Mouse (Mus musculus) v-Abl transformed pro-B cells (cell line): ENCODE results near the gene Rbfox1.

Experiments used
- in situ Hi-C, 2 experiments: fragments of 400-800 bp; cut with MboI; formaldehyde crosslinking; loops; one replicate each; pipeline ENCODE4 v1.15.1; 2025; ENCODE audit not compliant: unreplicated experiment in 2 of 2

Gene Rbfox1

DNA sequence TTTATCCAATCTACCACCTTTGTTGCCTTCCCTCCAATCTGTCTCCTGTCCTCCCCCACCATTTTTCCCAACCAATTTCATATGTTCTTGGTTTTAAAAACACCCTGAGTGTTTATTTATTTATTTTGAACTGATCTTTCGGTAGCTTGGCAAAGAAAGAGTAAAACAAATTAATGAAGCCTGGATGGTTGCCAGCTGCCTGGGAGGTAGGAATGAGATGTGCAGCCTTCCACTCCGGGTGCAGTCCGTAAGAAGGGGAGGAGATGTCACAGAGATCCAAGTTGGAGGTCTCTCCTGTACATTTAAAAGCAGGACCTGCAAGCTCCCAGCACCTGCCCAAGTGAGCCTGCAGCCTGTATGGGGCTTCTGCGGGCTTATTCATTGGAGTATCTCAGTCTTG is 899.9 kb downstream of the Rbfox1 start:
- in situ Hi-C loops, result no loop called here

DNA sequence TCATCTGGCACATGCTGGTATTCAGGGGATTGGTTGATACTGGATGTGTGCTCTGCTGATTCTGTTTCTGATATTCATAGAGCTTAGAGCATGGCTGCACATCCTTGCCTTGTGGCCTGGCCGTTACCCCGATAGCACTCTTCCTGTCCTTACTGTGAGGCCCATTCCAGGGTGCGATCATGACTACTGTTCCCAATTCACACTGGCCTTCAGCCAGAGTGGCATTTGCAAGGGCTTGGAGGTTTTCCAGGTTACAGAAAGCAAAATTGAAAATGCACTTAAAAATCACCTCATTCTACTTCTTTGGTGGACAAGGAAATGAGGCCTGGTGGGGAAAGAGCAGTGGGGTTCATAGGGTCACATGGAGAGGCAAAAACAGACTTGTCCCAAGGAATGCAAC is 906.1 kb downstream of the Rbfox1 start:
- in situ Hi-C loops, result no loop called here

- in situ Hi-C loops, result no loop called here
These were observed 906.5 kb downstream of the Rbfox1 start for GRCm38 (mm10) chr16:6791655-6792054.

GRCm38 (mm10) chr16:6806246-6806645 is 921.1 kb downstream of the Rbfox1 start:
- in situ Hi-C loops, result no loop called here

DNA sequence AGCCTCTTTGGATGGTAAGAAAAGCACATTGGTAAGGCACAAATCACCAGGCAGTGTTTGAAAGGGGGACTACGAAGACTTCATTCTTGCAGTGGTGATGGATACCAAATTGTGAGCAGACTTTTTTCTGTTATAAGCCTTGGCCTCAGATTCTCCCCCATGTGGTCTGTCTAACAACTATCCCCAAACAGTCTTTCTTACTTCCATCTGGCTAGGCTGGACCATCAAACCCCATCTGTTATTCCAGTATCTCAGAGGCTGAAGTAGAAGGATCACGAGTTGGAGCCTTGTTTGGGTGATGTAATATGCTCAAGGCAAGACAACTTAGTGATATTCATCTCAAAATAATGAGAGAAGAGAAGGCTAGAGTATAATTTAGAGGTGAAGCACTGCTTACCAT is 922.7 kb downstream of the Rbfox1 start:
- in situ Hi-C loops, result no loop called here

DNA sequence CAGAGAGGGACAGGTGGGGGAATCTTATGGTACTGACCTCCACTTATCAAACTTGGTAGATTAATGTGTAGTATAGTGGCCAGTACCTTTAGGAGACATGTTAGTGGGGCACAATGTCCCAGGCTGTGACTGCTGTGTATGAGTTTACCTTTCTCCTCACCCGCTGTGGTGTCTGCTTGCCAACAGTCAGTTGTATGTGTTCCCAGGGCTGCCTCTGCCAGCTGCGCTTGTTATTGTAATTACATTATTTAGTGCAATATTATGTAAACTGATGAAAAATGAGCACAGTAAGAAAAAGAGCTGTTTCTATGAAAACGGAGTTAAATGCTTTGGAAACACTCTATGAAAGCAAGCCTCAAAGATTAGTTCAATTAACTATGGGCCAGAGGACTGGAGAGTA is 928.7 kb downstream of the Rbfox1 start:
- in situ Hi-C loops, result no loop called here

DNA sequence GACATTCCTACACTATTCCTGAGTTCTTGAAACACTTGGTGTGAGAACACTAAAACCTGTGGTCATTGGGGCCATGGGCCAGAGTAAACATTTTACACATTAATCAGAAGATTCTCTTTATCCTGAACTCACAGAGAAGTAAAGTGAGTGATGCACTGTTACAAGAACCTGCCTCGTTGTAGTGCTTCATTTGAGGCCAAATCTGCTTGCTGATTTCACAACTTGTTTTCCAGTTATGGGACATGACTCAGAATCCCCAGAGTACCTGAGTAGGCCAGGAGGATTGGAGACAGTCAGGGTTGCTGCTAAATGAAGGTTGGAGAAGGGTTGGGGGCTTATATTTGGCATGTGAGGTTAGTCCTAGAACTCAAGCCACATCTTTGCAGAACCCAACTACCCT is 936.6 kb downstream of the Rbfox1 start:
- in situ Hi-C loops, result no loop called here

DNA sequence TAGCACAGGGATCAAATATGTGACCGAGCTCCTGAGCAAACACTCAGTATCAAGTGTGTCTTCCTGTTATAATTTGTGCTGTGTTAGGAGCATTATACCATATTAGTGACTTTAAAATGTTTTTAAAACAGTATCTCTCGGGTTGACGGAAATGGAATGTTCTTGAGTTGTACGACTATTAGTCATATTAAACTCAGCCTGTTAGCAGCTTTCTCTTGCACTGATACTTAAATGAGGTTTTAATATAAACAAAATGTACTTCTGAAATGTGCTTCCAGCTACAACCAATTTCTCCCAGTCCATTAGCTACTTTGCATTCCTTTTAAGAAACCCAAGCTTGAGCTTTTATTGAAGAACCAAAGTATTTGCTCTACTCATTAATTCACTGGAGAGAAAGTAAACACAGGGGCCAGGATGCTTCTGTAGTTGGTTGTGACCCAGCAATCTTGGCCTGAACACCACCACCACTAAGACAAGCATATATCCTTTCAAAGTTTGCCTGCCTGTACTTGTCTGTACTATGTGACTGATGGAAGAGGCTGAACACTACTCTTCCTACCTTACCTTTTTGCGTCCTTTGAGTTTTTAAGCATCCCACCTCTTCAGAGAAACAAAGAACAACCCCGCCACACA is 944.9 kb downstream of the Rbfox1 start:
- in situ Hi-C loops, result loop anchor here (5.0 kb wide), 1 partner anchor 333 kb away; no protein-coding TSS in a partner anchor

GRCm38 (mm10) chr16:6833486-6833885 is 948.3 kb downstream of the Rbfox1 start:
- in situ Hi-C loops, result loop anchor here (5.0 kb wide), 1 partner anchor 336 kb away; no protein-coding TSS in a partner anchor

GRCm38 (mm10) chr16:6835051-6835450 is 949.9 kb downstream of the Rbfox1 start:
- in situ Hi-C loops, result no loop called here

DNA sequence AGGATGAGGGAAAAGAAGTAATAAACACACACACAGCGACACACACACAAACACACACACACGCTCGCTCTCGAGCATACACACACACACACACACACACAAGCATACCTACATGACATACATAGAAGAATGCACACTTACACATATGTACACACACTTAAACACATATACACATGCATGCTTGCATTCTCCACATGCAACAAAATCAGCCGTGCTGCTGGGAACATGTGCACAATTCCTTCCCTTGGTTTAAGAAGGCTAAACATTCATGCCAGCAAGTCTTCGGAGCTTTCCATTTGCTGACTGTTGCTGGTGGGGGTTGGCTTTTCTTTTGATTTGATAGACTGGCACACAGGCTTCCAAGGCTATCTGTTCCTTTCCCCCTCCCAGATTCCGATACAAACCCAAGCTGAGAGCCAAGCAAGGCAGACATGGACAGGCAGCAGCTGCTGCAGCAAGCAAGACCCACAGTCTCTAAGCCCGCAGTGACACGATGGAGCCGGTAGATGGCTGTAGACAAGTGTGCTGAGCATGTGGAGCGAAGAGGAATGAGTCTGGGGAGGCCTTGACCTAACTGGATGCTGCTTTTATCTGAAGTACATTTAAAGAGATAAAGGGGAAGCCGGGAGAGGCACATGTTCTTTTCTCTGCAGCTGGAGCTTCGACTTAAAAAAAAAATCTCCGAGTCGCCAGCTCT is 954.3 kb downstream of the Rbfox1 start:
- in situ Hi-C loops, result no loop called here

DNA sequence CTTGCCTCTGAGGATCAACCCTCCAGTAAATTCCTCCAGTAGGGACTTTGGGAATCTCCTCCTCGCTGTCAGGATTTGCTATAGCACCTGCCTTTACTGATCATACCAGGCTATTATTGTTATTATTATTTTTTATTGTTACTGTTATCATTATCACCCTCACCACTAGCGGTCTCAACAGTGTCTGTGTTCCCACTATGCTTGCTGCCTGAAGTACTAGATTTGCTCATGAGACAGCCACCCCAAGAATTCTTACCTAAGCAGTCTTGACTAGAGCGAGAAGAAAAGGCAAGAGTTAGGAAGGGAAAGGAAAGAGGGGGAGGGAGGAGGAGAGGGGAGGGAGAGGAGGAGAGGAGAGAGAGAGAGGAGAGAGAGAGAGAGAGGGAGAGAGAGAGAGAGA is 954.9 kb downstream of the Rbfox1 start:
- in situ Hi-C loops, result no loop called here

DNA sequence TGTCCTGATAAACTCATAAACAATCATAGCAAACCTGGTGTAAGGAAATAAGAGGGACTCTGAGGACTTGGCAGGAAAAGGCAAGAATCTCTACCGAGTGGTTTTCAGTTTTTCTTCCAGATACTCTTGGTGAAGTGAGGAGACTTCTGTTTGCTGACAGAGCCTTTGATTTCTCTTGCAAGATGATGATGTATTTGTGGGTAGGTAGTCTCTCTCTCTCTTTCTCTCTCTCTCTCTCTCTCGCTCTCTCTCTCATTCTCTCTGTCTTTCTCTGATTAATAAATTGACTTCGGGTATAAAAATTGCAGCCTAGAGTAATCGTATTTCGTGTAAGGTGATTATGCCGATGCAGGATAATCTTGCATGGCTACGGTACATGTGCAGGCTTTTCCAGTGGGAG is 955.3 kb downstream of the Rbfox1 start:
- in situ Hi-C loops, result no loop called here

DNA sequence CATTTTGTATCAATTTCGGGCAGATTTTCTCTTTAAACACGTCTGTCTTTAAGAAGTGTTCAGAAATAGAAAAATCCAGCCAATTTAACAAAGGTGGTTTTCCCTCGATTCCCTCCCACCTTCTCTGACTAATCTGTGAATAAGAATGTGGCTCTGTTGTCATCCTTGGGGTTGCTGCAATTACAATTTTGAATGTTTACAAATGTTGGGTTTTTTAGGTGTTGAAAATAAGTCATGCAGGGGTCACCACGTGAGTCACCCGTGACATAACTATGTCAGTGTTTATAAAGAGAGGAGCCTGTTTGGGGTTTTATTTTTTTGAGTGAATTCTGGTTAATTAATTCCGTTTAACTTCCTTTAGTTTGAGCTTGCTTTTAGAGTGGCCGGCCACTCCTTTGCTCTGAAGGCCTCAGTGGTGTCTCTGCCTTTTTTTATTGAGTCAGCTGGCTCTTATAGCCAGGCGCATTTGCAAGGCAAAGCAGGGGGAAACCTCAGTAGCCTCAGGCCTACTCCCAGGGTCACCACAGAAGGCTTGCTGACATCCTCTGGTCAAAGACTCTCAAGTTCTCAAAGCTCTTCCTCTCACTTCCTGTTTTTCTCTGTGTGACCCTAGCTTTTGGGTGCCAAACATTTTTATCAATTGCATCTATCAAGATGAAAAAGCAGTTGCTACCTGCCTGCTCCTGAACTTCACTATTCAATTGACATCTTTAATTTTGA is 957.1 kb downstream of the Rbfox1 start:
- in situ Hi-C loops, result no loop called here

- in situ Hi-C loops, result no loop called here
These were observed 959.5 kb downstream of the Rbfox1 start for GRCm38 (mm10) chr16:6844659-6845058.

GRCm38 (mm10) chr16:6851393-6851792 is 966.2 kb downstream of the Rbfox1 start:
- in situ Hi-C loops, result no loop called here

GRCm38 (mm10) chr16:6853796-6854195 is 968.6 kb downstream of the Rbfox1 start:
- in situ Hi-C loops, result no loop called here

DNA sequence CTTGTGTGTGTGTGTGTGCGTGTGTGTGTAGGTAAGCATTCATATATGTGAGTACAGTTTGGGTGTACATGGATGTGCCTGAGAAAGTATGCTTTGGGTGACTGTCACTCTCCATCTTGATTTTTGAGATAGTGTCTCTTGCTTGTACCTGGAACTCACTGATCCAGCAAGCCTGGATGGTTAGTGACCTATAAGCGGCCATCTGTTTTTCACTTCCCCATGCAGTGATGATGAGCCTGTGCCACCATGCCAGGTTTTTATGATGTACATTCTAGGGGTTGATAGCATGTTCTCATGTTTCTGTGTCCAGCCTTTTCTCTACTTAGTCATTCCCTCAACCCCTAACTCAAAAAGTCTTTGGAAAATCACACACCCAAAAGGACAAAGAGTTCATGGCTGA is 976.5 kb downstream of the Rbfox1 start:
- in situ Hi-C loops, result no loop called here

DNA sequence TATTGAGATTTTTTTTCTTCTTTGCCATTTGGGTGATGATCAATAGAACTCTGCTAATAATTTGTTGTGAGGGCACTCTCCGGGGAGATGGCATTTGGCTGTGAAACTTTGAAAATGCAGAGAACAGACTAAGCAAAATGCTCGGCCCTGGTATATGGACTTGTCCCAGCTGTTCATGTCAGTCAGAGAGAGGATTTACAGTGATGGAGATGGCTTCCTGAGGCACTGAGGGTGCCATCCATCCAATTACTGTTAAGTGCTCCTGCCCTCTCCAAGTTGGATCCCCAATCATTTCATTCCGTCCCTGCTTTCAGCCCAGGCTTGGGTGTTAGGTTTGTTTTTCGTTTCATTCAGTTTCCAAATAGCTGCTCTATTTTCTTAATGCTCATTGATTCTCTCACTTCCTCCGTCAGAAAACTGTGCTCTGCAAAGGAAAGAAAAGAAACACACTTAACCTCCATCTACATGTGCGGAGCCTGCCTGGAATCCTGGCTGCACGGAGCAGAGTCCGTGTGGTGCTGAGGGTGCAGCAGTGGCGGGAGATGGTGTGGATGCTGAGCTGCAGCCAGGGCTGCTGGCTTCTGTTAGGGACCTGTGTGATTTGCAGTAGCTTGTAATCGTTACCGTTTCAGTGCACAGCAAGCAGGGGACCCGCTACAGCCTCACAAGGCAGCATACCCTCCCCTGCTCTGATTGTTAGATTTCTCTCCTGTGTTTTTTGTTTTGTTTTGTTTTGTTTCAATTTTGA is 997.7 kb downstream of the Rbfox1 start:
- in situ Hi-C loops, result no loop called here

- in situ Hi-C loops, result no loop called here
These were observed 998.6 kb downstream of the Rbfox1 start for GRCm38 (mm10) chr16:6883798-6884197.

DNA sequence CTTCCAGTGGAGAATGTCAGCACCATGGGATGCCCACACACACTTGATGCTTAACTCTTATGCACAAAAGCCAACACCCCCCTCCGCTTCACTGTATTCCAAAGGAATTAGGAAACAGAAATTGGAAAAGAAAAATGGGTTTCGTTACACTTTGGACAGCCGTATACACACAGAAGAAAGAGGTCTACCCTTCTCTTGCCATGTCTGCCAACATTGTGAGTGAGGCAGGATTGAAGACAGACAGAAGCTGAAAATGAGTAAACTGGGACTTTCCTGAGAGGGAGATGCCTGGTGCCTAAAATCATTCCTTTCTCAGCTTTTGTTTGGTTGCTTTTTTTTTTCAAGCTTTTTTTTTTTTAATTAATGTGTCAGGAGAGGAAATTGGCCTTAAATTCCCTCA is 1000.5 kb downstream of the Rbfox1 start:
- in situ Hi-C loops, result no loop called here
